Mouse (Mus musculus): ENCODE measurements around the gene Chn2.
A peak's percentile ranks its signal among the peaks of the same experiment; 100 is the strongest.

Chn2 gene

DNA sequence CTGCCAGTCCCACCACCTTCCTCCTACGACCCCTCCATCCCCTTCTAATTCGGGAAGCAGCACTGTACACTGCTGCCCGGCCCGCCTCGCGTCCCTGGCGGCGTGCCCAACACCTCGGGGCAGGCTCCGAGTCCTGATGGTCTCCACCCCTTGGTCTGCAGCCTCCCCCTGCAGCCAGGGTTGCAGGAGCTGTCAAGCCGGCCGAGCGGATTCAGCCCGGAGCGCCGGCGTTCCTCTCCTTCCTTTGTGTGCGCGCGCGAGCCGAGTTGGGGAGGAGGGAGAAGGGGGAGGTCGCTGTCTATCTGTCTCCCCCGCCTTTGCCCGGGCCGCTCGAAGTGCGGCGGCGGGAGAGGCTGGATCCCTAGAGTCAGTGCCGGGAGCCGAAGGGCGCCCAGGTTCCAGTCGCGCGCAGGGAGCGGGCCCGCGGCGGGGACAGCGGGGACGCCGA, at the start of gene Chn2:
Chn2 (plus strand) TSS at position 198 of the 448 bp plus-strand sequence.
- peak; percentile 87 for DNase-seq

DNA sequence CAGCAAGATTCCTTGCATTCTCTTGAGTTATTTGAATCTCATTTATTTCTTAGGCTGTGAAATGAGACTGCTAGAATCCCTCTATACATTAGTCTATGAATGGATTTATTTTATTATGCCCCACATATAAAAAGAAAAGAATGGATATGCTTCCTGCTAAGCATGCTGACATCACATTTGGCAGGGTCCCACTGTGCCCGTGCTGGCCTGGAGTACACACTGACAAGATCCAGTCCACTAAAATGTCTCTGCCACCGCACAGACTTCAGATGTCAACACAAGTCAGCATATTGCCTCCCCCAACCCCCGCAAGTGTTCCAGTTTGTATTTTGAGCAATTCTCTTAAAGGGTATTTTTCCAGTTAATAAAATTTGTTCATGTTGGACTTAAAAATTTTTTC, 47.0 kb upstream of the Chn2 start:
- DNase-seq = peak; percentile 37 to 43

GRCm38 (mm10) chr6:53995519-53995918, 43.8 kb upstream of the Chn2 start:
- DNase-seq = no peak

DNA sequence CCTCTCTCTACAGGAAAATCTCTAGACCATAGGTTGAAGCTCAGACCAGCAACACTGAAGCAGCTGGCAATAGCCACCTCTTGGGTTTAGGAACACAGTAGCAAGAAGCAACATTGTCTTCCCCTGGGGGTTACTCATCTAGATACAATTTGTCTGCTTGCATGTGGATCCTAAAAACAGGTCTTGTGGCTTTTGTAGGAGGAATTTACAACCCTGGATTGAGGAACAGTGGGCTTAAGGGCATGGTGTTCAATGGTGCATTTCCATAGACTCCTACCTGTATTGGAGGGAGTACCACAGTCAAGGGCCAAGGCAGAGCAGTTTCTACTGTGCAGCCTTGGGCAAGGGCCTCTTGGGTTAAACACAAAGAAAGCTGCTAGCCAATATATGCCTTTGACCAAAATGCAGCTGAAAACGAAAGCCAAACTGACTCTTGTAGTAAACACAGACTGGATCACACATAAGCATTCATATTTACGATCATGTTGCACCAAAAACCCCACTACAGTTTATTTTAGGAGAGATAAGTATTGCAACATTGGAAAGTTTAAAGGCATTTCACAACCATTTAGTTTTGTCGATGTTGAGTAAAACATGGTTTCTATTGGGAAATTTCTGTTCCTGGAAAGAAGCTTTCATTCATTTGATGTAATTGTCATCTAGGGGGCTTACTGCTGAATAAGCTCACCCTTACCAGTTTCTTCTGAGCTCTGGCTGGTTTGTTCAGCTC, 43.0 kb upstream of the Chn2 start:
- no peak for DNase-seq

DNA sequence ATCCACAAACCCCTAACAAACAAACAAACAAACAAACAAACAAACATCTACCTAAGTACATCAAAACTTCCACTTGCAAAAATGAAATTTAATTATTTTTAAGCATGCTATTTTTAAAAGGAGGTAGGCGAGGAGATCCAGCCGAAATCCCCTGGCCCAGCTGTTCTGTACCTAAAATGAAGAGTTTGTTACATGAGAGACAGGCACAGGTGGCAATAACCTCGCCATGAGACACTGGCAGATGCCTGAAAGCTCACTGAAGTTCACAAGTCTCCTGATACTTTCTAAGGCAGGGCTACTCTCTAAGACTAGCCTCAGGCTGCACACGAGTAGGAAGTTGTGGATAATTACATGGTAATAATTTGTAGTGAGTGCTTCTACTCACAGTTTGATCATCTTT, 34.1 kb upstream of the Chn2 start:
- DNase-seq = no peak

DNA sequence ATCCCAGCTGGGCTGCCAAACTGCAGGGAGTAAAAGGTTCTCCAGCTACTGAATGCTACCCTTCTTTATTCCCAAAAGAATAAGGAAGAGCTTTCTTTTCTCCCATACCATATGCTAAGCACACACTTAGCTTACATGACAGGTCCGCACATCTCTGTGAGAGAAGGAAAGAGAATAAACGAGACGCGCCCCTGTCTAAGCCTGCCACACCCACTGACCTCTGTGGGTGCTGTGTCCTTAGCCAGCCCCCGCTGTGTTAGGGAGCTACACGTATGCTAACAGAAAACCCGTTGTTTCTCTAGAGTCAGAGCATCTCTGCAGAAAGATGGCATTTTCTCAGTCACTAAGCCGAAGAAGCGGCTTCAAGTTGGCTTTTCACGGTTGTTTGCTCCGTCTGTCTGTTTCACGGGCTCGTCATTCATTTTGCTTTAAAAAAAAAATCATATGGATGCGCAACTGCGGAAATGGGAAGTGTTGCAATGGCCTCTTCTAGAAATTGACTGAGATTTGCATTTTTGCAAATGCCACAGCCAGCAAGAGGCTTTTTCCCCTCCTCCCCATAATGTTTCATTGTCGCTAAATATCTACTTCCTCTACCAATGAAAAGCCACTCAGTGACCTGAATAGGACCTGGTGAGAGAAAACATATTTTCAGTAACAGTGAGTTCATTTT, 30.8 kb upstream of the Chn2 start:
- peak; percentile 14 to 18 for DNase-seq

- no peak for DNase-seq
Measured at GRCm38 (mm10) chr6:54009293-54009692, 30.1 kb upstream of the Chn2 start.

GRCm38 (mm10) chr6:54010362-54010761, 29.0 kb upstream of the Chn2 start:
- no peak for DNase-seq

DNA sequence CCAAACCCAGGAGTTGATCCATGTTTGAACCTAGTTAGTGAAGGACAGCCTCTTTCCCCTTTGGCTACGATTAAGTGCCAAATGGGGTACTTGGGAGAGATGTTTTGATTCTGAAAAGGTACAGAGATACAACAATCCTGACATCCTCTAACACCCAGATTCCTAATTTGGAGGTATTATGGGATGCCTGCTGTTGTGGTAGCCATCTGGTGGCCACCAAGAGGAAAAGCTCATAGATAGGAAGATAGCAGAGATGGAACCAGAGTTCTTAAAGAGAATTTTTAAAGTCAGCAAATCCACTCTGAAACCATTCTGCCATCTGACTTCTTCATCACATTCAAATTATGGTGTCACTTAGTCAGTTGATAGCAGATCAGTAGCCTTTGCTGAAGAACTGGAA, 27.2 kb upstream of the Chn2 start:
- no peak for DNase-seq

DNA sequence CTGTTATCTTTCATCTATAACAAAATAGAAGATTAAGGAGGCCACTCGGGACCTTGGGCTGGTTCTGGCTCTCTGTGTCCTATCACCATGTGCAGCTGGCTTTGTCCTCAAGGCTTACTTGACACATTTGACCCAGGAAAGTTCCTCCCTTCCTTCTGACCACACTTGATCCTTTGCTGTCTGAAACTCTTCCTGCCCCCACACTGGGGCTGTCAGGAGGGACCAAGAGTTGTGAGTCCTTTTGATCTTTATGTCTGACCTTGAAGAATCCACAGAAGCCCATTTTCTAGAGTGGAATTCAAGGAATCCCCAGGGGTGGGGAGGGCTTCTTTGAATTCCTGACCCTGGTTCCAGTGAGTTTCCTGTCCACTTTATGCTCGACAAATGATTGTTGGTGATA, 21.3 kb upstream of the Chn2 start:
- DNase-seq = no peak

- no peak for DNase-seq
Measured at GRCm38 (mm10) chr6:54018861-54019260, 20.5 kb upstream of the Chn2 start.

- DNase-seq = no peak
Measured at GRCm38 (mm10) chr6:54021123-54021789, 18.1 kb upstream of the Chn2 start.

DNA sequence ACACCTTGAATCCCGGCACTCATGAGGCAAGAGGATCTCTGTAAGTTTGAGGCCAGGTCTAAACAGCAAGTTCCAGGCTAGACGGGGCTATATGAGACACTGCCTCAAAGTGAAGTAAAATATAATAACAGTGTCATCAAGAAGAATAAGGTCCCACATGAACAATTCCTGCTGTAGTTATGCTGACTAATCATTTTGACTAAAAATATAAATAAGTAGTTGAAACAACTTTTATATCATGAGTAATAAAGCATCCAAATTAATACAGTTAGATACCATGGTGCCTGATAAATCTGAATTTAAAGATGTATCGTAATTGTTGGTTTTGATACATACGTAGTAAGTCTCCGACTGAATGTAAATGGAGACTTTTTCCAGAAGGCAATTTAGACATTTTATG, 15.5 kb upstream of the Chn2 start:
- no peak for DNase-seq

DNA sequence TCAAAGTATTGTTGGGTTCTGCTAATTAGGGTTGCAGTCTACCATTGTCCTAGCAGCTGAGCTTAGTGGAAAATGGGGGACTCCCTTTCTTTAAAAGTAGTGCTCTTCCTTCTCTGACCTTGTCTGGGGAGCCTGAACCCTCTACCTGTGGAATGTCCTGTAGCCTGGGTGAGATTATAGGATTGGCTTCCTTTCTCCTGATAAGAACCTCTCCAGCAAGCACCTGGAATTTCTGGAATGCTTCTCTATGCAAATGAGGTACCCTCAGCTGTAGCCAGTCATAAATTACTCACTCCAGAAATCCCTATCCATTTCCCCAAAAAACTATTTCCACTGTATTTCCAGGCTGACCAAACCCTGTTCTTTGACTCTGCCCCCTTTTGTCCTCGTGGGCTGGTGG, 10.6 kb upstream of the Chn2 start:
- DNase-seq = no peak

DNA sequence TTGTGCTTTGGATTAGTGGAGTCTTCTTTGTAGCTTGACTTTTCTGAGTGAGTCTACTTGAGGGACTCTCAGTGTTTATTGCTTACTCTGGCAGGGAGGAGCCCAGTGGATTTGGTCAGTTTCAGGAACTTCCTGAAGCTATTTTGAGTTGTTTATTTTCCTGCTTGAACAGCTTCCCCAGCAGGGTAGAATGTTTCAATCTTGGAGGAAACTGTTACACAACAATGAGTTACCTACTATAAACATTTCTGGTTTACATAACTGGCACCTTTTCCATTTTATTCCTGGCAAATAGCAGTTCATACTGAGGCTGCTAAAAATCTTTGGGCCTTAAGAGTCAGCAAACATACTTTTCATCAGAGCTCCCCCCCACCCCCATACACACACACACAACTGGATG, 9.0 kb upstream of the Chn2 start:
- DNase-seq = no peak

- no peak for DNase-seq
Measured at GRCm38 (mm10) chr6:54030776-54031175, 8.6 kb upstream of the Chn2 start.

DNA sequence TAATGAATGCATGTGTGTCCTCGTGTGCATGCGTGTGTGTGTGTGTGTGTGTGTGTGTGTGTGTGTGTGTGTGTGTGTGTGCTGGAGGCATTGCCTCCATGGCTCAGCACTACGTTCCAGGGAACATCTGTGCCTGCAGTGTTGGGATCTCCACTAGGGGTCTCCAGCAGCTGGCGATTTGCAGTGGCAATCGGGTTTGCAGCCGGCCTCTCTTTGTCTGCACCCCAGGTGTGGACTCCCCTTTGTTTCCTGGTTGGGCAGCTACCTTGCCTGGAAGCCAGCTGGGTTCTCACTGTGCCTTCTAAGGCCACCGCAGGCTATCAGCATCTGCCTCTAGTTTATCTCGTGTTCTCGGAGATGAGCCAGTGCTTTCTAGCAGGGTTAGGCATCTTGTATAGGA, 4.9 kb upstream of the Chn2 start:
- peak; percentile 62 to 65 for DNase-seq

DNA sequence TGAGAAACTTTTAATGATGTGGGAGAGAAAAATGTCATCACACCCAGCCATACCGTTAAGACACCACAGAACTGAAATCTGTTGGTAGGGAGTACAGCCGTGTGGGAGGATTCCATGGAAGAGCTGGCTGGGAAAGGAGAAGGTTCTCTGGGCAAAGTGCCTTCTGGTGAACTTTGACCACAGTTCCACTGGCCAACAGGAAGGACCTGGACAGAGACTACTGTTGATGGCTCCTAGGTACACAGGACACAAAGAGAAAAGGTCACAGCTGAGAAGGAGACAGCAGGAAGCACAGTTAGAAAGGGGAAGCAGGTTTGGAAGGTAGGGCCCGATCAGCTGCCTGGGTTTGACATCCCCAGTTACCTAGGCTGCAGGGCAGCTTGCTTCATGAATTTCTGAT, 3.8 kb upstream of the Chn2 start:
- DNase-seq = no peak

DNA sequence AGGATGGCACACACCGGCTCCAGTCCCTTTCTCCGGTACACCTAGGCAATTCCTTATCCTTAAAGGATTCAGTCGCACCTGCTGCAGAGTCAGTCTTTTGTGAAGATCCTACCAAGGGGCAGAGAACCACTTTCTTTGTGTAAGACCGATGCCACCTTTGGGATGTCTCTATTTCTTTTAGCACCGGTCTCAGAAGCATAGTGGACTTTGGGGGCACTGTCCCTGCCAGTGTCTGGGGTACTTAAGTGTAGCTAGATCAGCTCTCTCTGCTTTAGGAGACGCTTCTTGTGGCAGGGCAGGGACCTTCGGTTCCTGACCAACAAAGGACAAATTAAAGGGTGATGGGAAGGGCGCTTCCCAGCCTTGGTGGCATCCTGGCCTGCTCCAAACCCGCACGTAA, 488 bp upstream of the Chn2 start:
- DNase-seq = no peak

GRCm38 (mm10) chr6:54039805-54040447, 572 bp downstream of the Chn2 start:
- peak; percentile 79 to 85 for DNase-seq

DNA sequence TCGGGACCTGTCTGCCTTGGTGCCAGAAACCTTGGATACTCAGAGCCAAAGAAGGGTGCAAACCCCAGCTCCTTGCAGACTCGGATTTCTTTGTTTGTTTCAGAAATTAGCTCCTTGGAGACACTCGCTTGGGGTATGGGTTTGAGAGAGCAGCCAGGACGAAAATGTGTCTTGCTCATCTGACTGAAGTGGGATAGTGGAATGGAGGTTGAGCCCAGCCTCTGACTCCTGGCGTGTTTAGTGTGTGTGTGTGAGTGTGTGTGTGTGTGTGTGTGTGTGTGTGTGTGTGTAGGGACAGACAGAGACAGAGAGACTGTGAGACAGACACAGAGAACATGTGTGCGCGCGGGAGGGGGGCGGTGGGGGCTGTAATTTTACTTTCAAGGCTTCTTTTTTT, 1.1 kb downstream of the Chn2 start:
- peak; percentile 56 for DNase-seq

GRCm38 (mm10) chr6:54041386-54042043, 2.2 kb downstream of the Chn2 start:
- peak in 1 of 2 experiments; percentile 35 for DNase-seq

DNA sequence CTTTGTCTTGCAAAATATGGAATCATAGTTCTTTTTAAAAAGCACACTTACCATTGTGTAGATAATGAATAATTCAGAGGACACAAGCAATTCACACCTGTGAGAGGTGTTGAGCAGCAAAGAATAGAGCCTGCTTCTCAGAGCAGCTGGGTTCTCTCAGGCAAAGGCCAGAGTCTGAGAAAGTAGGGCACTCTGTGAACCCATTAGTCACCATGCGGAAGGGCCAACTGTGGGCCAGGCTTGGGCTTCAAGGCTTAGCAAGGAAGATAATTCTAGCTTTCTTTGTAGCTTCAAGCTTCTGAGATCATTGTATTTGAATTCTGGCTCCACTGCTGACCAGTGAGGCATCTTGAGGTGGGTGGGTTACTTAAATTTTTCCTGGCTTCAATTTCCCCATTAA, 2.8 kb downstream of the Chn2 start:
- peak; percentile 57 to 68 for DNase-seq

Measured in cerebellum, postnatal 14 days (tissue).